Mouse (Mus musculus) c-Kit-negative CD71-positive TER-119-positive erythroid progenitor cells, embryonic 14.5 days (primary cell): ENCODE data around the gene Erf.

Experiments
- DNase-seq: peaks from one replicate; pipeline ENCODE4 v3.0.0-alpha.2; 2013; ENCODE audit warnings: low read depth, low spot score

The Erf gene

DNA sequence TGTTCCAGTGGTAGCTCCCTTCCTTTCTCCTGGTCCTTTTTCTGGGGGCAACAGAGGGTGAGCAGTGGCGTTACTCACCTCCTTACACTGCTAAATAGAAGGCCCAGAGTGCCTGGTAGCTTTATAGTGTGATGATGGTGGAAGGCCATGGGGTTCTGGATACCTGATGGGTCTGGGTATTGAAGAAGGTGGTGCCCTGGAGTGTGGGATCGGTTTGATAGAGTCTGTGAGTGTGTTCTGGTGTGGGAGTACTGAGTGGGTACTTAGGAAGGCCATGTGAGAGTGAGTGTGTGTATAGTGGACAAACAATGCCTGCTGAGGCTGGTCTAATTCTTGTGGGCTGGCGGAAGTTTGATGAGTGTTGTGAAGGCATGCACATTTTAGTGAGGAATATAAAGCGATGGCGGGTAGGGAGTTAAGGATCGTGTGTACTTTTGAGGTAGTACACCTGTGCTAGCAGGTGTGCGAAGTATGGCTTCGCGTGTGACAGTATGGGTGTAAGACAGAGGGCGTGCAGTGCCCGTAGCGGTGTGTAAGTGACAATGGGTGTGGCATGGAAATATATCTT lies 30.7 kb upstream of the Erf start:
- DNase-seq, result no peak

DNA sequence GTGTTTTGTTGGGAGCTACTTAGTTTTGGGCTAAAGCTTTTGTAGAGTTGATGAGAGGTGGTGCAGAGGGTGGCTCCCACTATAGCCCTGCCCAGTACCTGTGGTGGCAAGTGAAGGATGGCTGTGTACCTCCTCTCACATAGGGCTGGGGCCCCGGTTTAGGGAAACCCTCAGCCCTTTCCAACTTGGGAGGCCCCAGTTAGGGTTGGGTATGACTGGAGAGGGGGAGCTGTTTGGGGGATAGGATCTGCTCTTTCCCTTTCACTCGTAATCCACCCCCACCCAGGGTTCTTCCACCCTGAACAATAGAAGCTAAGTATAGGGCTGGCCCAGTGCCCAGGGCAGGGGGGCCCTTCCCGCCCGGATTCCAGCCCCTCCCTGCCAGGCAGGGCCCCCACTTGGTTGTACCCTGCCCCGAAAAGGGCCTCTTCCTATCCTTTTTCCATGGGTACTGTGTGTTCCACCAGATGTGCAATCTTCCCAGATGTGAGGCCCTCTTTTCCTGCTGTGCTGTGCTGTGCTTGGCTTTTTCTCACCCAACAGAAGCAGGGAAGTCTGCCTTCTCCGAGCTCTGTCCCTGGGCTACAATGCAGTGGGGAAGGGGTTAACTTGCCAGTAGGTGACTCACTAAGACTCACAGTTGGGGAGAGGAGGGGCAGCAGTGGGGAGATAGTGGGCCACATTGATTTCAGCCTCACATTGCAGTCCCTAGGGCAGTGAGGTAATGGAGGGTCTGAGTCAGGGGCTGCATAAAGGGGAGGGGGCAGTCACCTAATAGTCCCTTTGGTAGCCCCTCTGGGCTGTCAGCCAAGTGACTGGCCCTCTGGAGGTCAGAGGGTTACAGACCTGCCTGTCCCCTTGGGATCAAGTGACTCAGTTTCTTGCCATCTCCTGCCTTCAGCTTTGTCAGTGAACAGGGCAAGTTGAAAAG lies 29.6 kb upstream of the Erf start:
- no peak for DNase-seq

DNA sequence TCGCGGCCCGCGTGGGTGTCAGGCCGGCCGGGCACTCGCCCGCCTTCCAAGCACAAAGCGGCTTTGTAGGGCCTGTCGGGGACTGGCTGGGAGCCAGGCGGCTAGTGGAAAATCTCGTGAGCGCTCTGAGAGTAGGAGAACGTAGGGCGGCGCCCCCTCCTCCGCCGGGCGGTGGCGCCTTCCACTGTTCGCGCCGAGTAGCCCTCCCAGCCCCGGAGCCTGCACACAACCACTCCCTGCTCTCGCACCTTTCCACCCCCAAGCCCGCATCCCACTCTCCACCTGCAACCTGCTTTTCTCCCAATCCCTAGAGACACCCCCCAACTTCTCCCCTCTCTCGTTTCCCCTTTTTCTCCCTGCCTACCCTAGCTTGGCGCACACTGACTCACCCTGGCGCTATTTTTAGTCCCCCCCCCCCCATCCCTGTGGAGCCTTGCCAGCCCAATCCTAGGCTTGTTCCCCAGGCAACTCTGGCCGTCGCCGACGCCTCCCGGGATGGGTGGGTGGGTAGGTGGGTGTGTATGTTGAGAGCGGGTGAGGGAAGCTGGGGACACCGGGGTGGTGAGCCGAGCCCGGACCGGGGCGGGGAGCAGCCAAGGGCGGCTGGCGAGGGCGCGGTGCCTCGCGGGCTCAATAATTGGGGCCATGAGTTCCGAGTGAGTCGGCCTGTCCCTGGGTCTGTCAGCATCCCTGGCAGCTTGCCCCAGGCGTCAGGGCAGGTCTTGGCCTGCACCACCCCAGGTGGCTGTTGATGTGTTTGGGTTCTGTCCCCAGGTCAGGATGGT lies 28.7 kb upstream of the Erf start:
- no peak for DNase-seq

DNA sequence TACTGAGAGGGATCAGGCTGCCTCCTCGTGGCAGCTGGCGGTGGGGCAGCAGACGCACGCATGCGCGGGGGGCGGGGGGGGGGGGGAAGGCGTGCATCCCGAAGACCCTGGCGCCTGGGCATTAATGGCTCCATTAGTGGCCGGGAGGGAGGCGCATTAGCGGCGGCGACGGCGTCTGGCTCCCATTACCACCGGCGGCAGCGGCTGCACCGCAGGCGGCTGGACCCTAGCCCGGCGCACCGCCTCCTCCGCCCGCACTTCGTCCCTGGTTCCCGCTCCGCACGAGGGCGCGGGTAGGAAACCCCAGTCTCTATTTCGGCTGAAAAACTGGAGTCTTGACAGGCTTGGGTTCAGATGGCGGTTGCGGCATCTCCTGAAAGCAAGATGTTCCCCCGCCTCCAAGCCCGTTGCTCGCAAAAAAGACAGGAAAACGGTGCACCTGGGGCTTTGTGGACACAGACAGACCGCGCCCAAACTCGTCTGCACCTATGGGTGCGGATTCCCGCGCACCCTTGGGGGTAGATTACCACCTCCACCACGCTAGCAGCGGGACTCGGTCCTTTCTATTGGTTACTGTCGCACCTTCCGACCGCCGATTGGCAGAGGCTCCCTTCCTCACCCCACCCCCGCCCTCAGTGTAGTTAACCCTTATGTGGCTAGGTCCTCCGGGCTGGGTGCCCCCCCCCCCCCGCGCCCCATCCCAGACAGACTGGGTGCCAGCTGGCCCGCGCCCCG lies 27.9 kb upstream of the Erf start:
- peak; percentile 76 for DNase-seq

DNA sequence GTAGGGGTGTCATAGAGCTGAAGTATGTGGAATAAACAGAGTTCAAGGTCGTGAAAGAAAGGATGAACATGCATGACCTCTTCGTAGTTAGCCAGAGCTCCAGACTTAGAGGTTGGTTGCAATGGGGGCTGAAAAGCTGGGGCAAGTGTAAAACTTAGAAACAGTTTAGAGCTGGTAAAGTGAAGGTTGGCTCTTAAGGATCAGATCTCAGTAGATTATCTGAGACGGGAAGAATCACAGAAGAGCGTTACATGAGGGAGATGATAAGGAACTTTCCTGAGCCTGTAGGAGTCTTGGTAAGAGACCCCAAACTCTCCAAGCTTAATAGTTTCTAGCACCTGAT lies 27.4 kb upstream of the Erf start:
- no peak for DNase-seq

DNA sequence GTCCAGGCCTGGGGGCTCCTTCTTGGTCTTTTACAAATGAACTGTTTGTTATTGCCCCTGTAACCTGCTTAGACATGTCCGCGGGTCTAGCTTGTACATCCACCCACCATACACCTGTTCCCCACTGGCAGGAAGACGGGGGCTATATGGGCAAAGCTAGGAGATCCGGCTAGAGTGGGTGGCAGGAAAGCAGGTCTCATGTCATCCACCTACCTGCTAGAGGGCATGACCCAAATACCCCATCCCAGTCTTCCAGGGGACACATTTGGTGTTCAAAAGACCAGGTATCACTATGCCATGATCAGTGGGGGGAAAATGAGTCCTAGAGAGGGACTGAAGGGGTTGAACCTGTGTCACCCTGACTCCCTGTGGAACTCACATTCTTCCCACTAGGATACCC lies 26.8 kb upstream of the Erf start:
- DNase-seq, result no peak

DNA sequence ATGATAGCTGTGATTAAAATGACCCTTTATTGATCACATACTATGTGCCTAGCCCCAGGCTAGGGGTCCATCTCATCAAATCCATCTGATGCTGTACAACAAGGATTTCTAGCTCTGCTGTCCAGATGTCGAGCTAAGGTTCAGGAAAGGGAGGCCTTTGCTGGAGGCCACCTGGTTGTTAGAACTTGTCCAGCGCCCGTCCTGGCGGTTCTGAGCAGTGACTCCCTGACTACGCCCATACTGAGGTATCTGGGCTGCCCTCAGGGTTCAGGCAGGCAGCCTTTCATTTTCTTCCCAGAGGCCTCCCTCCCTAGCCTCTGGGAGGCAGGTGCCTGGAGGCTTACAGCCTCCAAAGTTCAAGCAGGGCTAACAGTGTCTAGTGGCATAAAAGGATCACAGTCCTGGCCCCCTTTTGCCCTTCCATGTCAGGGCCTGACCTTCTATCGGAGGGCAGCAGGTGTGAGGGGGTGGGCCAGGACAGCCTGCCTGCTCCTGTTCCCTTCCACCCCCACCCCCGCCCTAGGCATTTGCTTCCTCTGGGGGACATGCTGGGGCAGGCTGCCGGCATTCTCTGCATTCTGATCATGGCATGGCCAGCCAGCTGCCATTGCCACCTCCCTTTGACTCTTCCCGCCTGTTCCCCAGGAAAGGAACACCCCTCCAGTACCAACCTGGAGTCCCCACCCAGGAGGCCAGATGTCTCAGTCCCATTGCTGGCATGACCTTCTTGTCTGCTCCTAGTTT lies 25.2 kb upstream of the Erf start:
- DNase-seq, result no peak

DNA sequence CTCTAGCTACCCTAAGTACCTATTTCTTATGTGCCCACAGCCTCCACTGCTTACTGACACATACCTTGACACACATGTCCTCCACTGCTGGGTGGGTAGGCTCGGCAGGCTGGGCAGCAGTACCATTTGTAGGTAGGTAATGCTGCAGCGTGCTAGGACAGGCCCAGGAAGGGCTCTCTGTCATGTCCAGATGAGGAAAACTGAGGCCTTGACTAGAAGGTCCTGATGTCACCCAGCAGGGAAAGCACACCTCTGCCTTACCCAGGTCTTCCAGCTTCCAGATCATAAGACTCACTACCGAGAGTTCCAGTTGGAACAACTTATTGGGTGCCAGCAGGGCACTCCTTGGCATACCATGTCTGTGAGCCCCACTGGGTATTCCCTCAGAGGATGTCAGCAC lies 24.4 kb upstream of the Erf start:
- no peak for DNase-seq

DNA sequence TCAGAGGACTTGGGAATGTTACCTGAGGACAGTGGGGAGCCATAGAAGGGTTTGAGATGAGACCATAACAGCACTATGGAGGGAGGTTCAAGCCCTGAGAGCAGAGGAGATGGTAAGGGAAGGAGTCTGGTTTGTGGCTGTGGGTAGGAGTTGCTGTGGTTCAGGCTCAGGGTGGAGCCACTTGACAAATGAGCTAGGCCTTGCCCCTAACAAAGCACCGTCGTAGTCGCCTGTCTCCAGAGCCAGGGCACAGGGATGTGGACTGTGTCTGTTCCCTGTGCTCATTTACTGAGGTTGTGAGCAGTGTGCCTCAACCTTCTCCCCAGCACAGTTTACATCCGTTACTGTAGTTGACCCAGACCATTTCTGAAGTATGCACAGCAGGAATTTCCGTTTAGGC lies 24.0 kb upstream of the Erf start:
- DNase-seq, result no peak

DNA sequence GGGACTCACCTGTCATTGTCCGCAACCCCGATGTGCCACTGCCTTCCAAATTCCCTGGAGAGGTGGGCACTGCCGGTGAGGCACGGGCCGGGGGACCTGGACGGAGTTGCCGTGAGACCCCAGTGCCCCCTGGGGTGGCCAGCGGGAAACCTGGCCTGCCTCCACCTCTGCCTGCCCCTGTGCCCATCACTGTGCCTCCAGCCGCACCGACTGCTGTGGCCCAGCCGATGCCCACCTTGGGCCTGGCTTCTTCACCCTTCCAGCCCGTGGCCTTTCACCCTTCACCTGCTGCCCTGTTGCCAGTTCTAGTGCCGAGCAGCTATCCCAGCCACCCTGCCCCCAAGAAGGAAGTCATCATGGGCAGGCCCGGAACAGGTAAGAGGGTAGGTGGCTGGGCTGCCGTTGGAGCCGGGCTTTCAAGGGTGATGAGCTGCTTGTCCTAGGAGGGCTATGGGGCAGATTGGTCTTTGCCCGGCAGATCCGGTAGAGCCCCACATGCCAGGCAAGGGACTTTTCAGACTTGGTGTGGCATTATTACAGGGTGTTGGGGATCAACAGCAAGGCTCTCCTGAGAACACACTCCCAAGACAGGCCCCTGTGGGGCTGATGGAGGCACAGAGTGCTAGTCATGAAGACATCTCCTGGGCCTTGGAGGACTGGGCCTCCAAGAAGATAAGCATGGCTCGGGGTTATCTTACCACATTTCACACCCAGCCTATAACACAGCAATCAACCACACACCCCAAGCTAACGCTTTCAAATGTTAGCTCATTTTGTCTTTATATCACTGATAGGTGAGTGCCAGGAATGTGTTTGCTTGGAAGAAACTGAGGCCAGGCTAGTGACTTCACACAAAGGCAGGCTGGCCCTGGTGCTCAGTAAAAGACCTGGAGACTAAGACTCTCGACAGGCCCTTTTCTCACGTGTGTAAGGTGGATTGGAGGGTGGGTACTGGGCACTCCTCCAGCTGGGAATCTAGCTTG lies 23.0 kb upstream of the Erf start:
- no peak for DNase-seq

DNA sequence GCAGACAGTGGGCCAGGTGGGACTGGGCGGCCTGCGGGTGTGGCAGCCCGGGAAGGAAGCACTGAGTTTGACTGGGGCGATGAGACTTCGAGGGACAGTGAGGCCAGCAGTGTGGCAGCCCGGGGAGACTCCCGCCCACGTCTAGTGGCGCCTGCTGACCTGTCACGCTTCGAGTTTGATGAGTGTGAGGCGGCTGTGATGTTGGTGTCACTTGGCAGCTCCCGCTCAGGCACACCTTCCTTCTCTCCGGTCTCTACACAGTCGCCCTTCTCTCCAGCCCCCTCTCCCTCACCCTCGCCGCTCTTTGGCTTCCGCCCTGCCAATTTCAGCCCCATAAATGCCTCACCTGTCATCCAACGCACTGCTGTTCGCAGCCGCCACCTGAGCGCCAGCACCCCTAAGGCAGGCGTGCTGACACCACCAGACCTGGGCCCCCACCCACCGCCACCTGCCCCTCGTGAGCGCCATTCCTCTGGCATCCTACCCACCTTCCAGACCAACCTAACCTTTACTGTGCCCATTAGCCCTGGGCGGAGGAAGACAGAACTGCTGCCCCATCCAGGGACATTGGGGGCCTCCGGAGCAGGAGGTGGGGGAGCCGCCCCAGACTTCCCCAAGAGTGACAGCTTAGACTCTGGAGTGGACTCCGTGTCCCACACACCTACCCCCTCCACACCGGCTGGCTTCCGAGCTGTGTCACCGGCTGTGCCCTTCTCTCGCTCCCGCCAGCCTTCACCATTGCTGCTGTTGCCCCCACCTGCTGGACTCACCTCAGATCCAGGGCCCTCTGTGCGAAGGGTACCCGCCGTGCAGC lies 22.1 kb upstream of the Erf start:
- DNase-seq, result no peak

DNA sequence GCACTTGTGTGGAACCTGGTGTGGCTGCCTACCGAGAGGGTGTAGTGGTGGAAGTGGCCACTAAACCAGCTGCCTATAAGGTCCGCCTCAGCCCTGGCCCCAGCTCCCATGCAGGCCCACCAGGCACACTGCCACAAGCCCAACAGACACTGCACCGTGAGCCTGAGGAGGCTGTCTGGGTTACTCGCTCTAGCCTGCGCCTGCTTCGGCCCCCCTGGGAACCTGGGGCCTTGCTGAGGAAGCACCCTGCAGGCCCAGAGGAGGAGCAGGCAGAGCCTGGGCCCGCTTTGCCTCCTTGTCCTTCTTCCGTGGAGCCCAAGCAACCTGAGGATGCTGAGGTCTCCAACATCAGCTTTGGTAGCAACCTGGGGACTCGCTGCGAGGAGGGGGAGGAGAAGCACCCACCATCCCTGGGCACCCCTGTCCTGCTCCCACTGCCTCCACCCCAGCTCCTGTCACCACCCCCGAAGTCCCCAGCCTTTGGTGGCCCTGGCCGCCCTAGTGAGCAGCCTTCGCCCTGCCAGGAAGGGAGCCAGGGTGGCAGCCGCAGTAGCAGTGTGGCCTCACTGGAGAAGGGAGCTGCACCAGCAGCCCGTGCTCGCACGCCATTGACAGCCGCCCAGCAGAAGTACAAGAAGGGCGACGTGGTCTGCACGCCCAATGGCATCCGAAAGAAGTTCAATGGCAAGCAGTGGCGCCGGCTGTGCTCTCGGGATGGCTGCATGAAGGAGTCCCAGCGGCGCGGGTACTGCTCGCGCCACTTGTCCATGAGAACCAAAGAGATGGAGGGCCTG lies 21.3 kb upstream of the Erf start:
- no peak for DNase-seq

DNA sequence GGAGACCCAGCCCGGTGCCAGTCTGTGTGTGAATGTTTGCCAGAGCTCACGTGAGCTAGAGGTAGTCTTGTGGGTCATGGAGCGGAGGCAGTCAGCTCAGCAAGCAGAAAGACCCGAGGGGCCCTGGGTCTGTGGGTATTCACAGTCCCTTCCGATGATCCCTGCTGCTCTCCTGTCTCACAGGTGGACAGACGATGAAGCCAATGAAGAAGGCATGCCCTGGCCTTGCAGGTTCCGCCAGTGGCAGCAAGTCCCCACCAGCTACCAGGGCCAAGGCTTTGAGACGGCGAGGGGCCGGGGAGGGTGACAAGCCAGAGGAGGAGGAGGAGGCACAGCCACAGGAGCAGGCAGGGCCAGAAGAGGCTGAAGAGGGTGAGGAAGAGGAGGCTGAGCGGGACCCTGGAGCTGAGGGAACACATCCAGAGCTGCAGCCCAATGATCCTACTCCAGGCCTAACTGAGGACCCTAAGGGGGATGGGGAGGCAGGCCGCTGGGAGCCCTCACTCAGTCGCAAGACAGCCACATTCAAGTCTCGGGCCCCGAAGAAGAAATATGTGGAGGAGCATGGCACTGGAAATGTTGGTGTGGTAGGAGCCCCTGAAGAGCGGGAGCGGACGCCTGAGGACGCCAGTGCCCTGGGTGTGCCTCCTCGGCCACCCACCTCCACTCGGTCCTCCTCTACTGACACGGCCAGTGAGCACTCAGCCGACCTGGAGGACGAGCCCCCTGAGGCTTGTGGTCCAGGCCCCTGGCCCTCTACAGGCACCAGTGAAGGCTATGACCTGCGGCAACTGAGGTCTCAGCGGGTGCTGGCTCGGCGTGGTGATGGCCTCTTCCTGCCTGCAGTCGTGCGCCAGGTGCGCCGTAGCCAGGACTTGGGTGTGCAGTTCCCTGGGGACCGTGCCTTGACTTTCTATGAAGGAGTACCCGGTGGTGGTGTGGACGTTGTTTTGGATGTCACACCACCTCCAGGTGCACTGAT lies 20.4 kb upstream of the Erf start:
- DNase-seq, result no peak

DNA sequence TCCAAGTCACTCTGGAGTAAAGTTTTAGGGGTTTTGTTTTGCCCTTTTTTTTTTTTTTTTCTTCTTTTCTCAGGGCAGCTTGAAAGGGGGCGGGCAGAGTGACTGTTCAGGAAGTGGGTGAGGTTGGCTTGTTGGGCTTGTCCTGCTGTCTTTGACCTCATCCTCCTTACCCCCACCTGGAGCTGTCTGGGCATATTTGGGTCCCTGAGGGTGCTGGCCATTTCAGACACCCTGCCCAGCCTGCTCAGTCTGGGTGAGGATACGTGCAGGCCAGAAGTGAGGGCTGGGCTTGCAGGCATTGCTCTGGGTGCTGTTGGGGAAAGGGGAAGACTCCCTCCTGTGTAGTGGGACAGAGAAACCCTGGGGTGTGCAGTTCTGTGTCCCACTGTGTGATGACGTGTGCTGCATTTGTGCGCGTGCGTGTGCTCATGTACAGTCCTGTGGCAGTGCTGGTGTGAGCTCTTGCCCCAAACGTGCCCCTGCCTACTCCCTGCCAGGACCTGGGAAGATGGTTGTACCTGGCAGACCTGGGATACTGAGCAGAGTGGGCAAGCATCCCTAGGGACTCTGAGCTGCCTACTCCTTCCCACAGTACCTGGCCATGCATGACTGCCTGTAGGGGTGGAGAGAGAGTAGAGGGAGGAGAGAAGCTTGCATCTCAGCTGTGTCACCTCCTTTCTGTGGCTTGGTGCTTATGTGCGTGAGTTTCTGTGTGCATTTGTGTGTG lies 19.1 kb upstream of the Erf start:
- DNase-seq, result no peak

DNA sequence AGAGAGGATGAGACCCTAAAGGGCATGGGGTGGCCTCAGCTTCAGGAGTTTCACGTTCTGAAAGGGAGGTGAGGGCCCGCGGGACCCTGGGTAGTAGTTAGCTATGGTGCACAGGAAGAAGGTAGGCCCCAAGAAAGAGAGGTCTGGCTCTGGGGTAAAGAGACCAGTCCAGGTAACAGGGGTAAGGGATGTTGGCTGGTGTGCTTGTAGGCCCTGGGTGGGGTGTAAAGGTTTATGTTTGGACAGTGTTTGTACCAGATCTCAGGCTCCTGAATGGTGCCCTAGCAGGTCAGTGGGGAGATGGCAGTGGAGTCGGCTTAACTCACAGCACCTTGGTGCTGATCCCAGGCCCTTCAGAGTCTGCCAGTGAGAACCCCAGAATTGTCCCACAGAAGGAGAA lies 18.5 kb upstream of the Erf start:
- no peak for DNase-seq

DNA sequence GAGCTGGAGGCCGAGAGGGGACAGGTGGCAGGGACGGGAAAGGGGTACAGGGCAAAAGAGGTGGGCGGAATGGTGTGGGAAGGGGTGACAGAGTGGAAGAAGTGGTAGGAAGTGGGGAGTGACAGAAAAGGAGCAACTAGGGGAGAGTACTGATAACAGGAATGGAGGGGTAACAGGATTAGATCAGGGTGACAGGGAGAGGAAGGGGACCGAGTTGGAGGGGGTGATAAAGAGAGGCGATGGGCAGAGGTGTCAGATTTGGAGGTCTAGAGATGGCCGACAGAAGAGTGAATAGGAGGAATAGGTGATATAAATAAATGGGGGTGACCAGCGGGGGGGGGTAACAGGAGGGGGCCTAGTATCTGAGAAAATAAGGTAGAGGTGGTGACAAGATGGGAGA lies 18.0 kb upstream of the Erf start:
- DNase-seq, result no peak
